In genomic region chr15:52136693-52137092, GRCm38 (mm10) we compare ENCODE assay signal across 16 mouse cellular contexts.
"Had no signal": no experiment of that assay in that cellular context is flagged by ENCODE, and none has a peak within 500 bp of the region (broad histone marks: within the 10 kb centered on the region; RNA-seq: fewer than 3 reads in every experiment).

No protein-coding gene starts in this region.

- H3K4me1 ChIP-seq: liver, embryonic 15.5 days; midbrain, embryonic 12.5 days; neural tube, embryonic 12.5 days; stomach, embryonic 15.5 days had no signal

- DNase-seq: lung, adult 18-20 months; lung, embryonic 14.5 days; lung, postnatal 10 days; lung, postnatal 4 days; midbrain, embryonic 14.5 days; right cerebral cortex, postnatal 14 days; thymus, adult 2 months; thymus, postnatal 25 days; thymus, postnatal 4 days had no signal

- H3K27me3 ChIP-seq: liver, embryonic 15.5 days; megakaryocyte, embryonic 14.5 days; neural tube, embryonic 12.5 days; stomach, embryonic 15.5 days had no signal

- H3K4me3 ChIP-seq: liver, embryonic 15.5 days; megakaryocyte, embryonic 14.5 days; midbrain, embryonic 10.5 days; midbrain, embryonic 12.5 days; neural tube, embryonic 12.5 days; stomach, embryonic 15.5 days had no signal

- H3K9me3 ChIP-seq: liver, embryonic 15.5 days; midbrain, embryonic 10.5 days; midbrain, embryonic 12.5 days; neural tube, embryonic 12.5 days; stomach, embryonic 15.5 days had no signal

- H3K27ac ChIP-seq: liver, embryonic 15.5 days; midbrain, embryonic 10.5 days; midbrain, embryonic 12.5 days; neural tube, embryonic 12.5 days; stomach, embryonic 15.5 days; stomach, postnatal 0 days had no signal

- H3K4me2 ChIP-seq: liver, embryonic 15.5 days; lung, embryonic 14.5 days; midbrain, embryonic 12.5 days; neural tube, embryonic 12.5 days; stomach, embryonic 15.5 days had no signal

- H3K9ac ChIP-seq: liver, embryonic 15.5 days; lung, embryonic 14.5 days; midbrain, embryonic 12.5 days; neural tube, embryonic 12.5 days; stomach, embryonic 15.5 days had no signal

- H3K36me3 ChIP-seq: liver, embryonic 15.5 days; midbrain, embryonic 10.5 days; midbrain, embryonic 12.5 days; neural tube, embryonic 12.5 days; stomach, embryonic 15.5 days had no signal
